Mouse (Mus musculus): ENCODE measurements around the gene Ncapd2. TPM values are rescaled to one million over a fixed set of nuclear protein-coding genes. Genes with fewer than 3 reads are reported as not detected.

The Ncapd2 gene
- 95.0 and 104 TPM in 2 replicates for polyA plus RNA-seq (2012; rRNA removed)

DNA sequence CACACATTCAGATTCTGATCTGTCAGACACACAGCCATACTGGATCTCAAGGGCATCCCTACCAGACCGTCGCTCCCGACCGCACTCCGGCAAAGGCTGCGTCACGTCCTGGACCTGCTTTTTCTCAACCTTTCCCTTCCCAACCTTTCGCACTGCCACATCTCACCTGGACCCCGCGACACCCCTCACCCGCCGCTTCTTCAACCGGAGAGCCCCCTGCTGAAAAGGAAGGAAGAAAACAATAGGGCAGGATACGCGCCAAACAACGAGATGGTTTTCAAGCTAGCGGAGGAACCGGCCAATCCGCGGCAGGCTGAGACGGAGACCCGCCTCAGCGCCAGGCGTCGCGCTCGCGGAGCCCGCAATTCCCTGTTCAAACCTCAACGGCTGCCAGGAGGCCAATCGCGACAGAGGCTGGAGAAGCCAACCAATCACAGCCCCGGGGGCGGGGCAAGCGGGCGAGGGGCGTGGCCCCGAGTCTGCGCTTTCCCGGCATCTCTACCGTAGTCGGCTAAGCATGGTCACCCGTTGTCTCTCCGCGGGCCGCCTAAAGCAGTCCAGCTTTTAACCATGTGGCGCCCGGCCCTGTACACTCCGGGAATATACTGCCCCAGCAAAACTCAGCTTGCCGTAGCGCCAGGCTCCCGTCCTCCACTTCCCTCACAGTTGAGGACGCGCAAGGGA, at the start of gene Ncapd2, which contains the start of gene Mrpl51:
Gene Ncapd2, minus strand, starts transcription at position 370 of the 684 bp plus-strand sequence.
Gene Mrpl51, plus strand, starts transcription at position 470 of the 684 bp plus-strand sequence.

GRCm38 (mm10) chr6:125236782-125237181, 45.3 kb upstream of the Ncapd2 start, which contains the start of gene Cd27:
TSS of gene Cd27 (minus strand) at chr6:125237010.

GRCm38 (mm10) chr6:125231117-125232044, 39.9 kb upstream of the Ncapd2 start, which contains the start of gene Tapbpl:
TSS of gene Tapbpl (minus strand) at chr6:125231860.

DNA sequence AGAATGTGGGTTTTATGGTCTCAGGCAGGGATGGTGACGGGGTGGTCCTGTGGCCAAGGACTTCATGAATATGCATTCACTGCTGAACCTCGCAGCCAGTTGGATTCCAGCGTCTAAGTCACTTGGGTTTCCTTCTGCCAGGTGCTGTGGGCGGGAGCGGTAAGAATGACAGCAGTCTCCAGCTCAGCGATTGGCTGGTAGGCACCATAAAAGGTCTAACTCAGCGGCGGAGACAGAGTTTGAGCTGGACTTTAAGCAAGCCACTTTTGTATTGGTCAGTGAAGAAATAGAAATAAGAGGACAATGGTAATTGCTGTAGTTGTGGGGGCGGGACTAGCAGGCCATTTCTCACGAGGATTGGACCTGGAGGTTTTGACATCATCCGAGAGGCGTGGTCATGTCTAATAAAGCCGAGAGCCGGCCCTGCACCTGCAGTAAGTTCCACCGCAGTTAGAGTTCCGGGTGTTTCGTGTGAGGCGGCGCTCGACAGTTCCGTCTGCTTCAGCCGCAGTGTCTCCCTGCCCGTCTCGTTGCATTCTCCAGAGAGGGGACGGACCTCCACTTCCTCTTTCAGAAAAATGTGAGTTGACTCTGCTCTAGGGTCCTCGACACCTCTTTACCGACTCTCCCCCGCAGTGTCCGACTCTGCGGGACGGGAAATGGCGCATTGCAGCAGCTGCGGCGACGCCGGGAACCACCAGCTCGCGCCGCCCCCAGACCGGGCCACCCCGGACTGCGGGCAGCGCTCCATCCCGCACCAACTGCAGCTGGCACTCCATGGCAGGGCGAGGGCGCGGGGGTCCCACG, 23.9 kb upstream of the Ncapd2 start, which contains the start of gene Vamp1:
Gene Vamp1, plus strand, starts transcription at position 404 of the 807 bp plus-strand sequence.

DNA sequence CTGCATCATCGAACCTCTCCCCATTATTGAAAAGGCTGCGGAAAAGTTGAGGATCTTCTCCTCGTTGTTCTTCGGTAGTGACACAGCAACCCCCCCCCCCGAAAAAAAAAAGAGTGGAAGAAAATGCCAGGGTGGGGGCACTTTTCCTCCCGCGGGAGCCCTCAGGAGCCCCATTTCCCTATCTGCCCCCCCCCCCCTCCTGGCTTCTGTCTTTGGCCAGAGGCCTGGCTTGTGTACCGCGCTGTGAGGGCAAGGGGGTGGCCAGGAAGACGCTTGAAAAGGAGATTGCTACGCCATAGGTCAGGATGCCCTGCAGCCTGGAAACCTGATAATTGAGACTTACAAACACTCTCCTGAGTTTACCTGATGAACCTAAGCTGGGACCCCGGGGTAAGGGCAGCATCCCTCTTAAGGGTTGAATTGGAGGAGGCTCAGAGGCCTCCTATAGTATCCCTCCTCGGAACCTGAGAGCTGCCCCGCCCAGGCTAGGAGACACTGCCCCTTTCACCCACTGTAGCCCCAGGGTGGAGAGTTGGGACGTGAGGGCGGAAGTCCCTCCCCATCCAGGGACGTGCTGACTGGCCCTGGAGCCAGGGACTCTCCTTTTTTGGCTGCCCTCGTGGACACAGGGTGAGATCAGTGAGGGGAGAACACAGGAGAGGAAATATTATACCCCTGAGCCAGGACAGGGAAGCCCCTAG, 25.3 kb downstream of the Ncapd2 start, which contains the start of gene Gapdh:
Gene Gapdh, minus strand, starts transcription at position 417 of the 701 bp plus-strand sequence.

DNA sequence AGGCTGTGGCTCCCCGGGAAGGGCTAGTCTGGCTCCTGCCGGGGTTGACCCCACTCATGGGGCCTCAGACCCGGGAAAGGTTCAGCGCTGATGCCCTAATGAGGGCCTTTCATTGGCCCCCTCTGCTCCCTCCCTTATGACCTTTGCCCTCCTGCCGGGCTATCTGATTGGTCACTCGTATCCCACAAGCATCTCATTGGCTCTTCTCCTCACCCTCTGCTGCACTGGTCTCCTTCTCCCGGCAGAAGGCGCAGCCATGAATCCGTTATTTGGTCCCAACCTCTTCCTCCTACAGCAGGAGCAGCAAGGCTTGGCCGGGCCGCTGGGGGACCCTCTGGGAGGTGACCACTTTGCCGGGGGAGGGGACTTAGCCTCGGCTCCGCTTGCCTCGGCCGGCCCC, 46.5 kb downstream of the Ncapd2 start, which contains the start of gene Iffo1:
Gene Iffo1, plus strand, starts transcription at position 241 of the 400 bp plus-strand sequence.

GRCm38 (mm10) chr6:125131302-125132156, 60.0 kb downstream of the Ncapd2 start, which contains the start of gene Nop2:
TSS of gene Nop2 (plus strand) at chr6:125131909.

Other genes starting within 250 kb of the Ncapd2 start
- gene Cops7a, start 226.2 kb downstream of the Ncapd2 start, polyA plus RNA-seq (2012; rRNA removed): 141 and 143 TPM in 2 replicates
- gene Pianp, start 195.0 kb downstream of the Ncapd2 start, polyA plus RNA-seq (2012; rRNA removed): 66.2 and 72.7 TPM in 2 replicates
- gene Zfp384, start 182.6 kb downstream of the Ncapd2 start, polyA plus RNA-seq (2012; rRNA removed): 71.6 and 74.2 TPM in 2 replicates
- 120 and 130 TPM in 2 replicates for gene Ing4, start 151.9 kb downstream of the Ncapd2 start, polyA plus RNA-seq (2012; rRNA removed)
- 24.3 and 28.5 TPM in 2 replicates for gene Acrbp, start 142.0 kb downstream of the Ncapd2 start, polyA plus RNA-seq (2012; rRNA removed)
- gene Lpar5, start 123.8 kb downstream of the Ncapd2 start, polyA plus RNA-seq (2012; rRNA removed): 0.82 and 0.98 TPM in 2 replicates
- gene Chd4, start 95.7 kb downstream of the Ncapd2 start, polyA plus RNA-seq (2012; rRNA removed): 65.2 and 67.5 TPM in 2 replicates
- gene Nop2, start 59.8 kb downstream of the Ncapd2 start, polyA plus RNA-seq (2012; rRNA removed): 34.2 and 34.6 TPM in 2 replicates
- 28.2 and 29.8 TPM in 2 replicates for gene Iffo1, start 46.5 kb downstream of the Ncapd2 start, polyA plus RNA-seq (2012; rRNA removed)
- gene Gapdh, start 25.2 kb downstream of the Ncapd2 start, polyA plus RNA-seq (2012; rRNA removed): 3,044 and 3,218 TPM in 2 replicates
- gene Mrpl51, start 100 bp upstream of the Ncapd2 start, polyA plus RNA-seq (2012; rRNA removed): 54.1 and 59.6 TPM in 2 replicates
- gene Vamp1, start 23.9 kb upstream of the Ncapd2 start, polyA plus RNA-seq (2012; rRNA removed): 26.6 and 33.8 TPM in 2 replicates
- gene Tapbpl, start 40.2 kb upstream of the Ncapd2 start, polyA plus RNA-seq (2012; rRNA removed): 4.2 and 4.4 TPM in 2 replicates
- 0.06 and 0.20 TPM in 2 replicates for gene Cd27, start 45.3 kb upstream of the Ncapd2 start, polyA plus RNA-seq (2012; rRNA removed)
- gene Tuba3a, start 94.3 kb upstream of the Ncapd2 start, polyA plus RNA-seq (2012; rRNA removed): not detected in 2 replicates
- 10.4 and 11.4 TPM in 2 replicates for gene Ltbr, start 122.2 kb upstream of the Ncapd2 start, polyA plus RNA-seq (2012; rRNA removed)
- gene Scnn1a, start 129.0 kb upstream of the Ncapd2 start, polyA plus RNA-seq (2012; rRNA removed): 1.2 and 1.8 TPM in 2 replicates
- 14.9 and 15.3 TPM in 2 replicates for gene Tnfrsf1a, start 157.7 kb upstream of the Ncapd2 start, polyA plus RNA-seq (2012; rRNA removed)
- 0.29 and 0.39 TPM in 2 replicates for gene Plekhg6, start 189.1 kb upstream of the Ncapd2 start, polyA plus RNA-seq (2012; rRNA removed)

Measured in central nervous system, embryonic 18 days (tissue).